Mouse (Mus musculus) small intestine, adult 2 months (tissue): ENCODE data around the gene Car11. TPM values are rescaled to one million over a fixed set of nuclear protein-coding genes. Genes with fewer than 3 reads are reported as not detected.

Source experiments
- H3K27ac ChIP-seq: fragments of 200-500 bp; 2 replicates; pipeline ENCODE4 v1.5.1; 2012; ENCODE audit warnings: low read depth, low read length, control low read depth, inconsistent platforms; ENCODE audit not compliant: insufficient read depth
- H3K27me3 ChIP-seq: fragments of 200-500 bp; 2 replicates; pipeline ENCODE4 v1.6.1; 2012; ENCODE audit warnings: mild to moderate bottlenecking, moderate library complexity, low read length, inconsistent platforms; ENCODE audit not compliant: control insufficient read depth, insufficient read depth
- H3K36me3 ChIP-seq: fragments of 200-500 bp; 2 replicates; pipeline ENCODE4 v1.6.1; 2012; ENCODE audit warnings: mild to moderate bottlenecking, low read length, control low read depth, inconsistent platforms; ENCODE audit not compliant: control insufficient read depth, insufficient read depth
- H3K4me1 ChIP-seq: fragments of 200-500 bp; 2 replicates; pipeline ENCODE4 v1.6.1; 2012; ENCODE audit warnings: low read length, inconsistent platforms, mixed read lengths; ENCODE audit not compliant: control insufficient read depth, insufficient read depth, insufficient read length
- H3K4me3 ChIP-seq: fragments of 200-500 bp; 2 replicates; pipeline ENCODE4 v1.5.1; 2012; ENCODE audit warnings: low read depth, mild to moderate bottlenecking, control low read depth, inconsistent platforms, low read length, moderate library complexity
- CTCF ChIP-seq: fragments of 200-500 bp; IDR thresholded peaks from 2 replicates; pipeline ENCODE4 v1.5.1; 2012; ENCODE audit warnings: low read depth, mild to moderate bottlenecking, control low read depth, inconsistent platforms, low read length, moderate library complexity, mixed read lengths; ENCODE audit not compliant: insufficient replicate concordance, insufficient read length; ENCODE audit errors: extremely low read depth
- POLR2A ChIP-seq: fragments of 200-500 bp; IDR thresholded peaks from 2 replicates; pipeline ENCODE4 v1.6.1; 2012; ENCODE audit warnings: low read depth, mild to moderate bottlenecking, control low read depth, inconsistent platforms, low read length, moderate library complexity
- WGBS: fragments of 180-500 bp; shearing (Covaris S2); methylation state at CpG from one replicate; pipeline ENCODE4 v1.1.7; 2018; 5-methylcytosine and 5-hydroxymethylcytosine counted together
- polyA plus RNA-seq: library from polyadenylated mRNA; depleted of rRNA; stranded (reverse); fragments of >200 nt; gene quantifications from 2 replicates; pipeline ENCODE4 v1.2.3, GENCODE M21; 2012

Gene Car11
- polyA plus RNA-seq, 1 experiment, result 2.3 TPM

DNA sequence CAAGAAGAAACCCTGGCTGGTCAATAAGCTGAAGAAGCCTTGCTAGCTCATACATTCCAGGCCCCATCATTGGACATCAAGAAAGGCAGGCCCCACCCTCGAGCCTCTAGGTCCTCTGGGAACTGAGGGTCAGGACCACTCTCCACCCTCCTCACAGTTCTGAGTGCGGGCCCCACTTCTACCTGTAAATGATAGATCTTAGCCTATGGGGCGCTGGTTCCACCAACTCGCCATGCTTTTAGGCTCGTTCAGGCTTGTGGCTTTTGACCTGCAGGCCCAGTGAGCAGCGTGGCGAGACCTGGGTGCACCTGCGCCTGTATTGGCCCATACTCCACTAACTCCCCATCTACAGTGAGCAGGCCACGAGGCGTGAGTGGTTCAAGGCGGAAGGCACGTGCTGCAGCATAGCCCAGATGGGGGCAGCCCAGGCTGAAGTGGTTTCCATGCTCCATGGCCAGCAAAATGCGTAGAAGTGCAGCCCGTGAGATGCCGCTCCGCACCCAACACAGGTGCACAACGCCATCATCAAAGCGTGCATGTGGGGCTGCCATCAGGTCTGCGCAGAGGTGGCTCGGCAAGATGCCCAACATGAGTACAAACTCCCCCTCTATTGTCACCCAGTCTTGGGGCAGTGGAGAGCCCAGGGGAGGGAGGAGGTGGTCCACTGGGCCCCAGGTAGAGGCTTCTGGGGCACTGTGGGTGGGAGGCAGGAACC is 11.0 kb downstream of the Car11 start:
- Histone ChIP-seq H3K27ac (no peak overlapping the region), H3K27me3 (no peaks in the 10 kb centered on the region), H3K36me3 (peaks cover 51% of the 10 kb centered on the region), H3K4me3 (no peak overlapping the region), H3K4me1 (peaks cover 46% of the 10 kb centered on the region)
- WGBS, result 86% methylated on average over 20 of the region's 20 CpGs
- TF ChIP-seq CTCF (no peak), POLR2A (no peak)

- Histone ChIP-seq H3K4me1 (peaks cover 50% of the 10 kb centered on the region), H3K36me3 (peaks cover 51% of the 10 kb centered on the region), H3K27ac (0 out of 2 replicates have a peak overlapping the region, but pooled peaks have one; percentile 64), H3K27me3 (no peaks in the 10 kb centered on the region), H3K4me3 (peak overlapping the region; percentile 51)
- TF ChIP-seq CTCF (no peak), POLR2A (no peak)
- 81% methylated on average over 24 of the region's 24 CpGs for WGBS
Observed at GRCm38 (mm10) chr7:45711316-45712021, 11.8 kb downstream of the Car11 start.

- peak overlapping the region; percentile 99 for H3K27ac ChIP-seq
- TF ChIP-seq CTCF (no peak), POLR2A (peak; percentile 46; the same call in 1 of the 2 replicates)
- H3K4me1 ChIP-seq, result peaks cover 49% of the 10 kb centered on the region
- H3K27me3 ChIP-seq, result no peaks in the 10 kb centered on the region
- H3K4me3 ChIP-seq, result peak overlapping the region; percentile 51
- WGBS, result 41% methylated on average over 21 of the region's 21 CpGs
- peaks cover 50% of the 10 kb centered on the region for H3K36me3 ChIP-seq
Observed at GRCm38 (mm10) chr7:45712022-45712757, 12.5 kb downstream of the Car11 start.

GRCm38 (mm10) chr7:45713396-45713795 is 13.8 kb downstream of the Car11 start:
- H3K36me3 ChIP-seq, result peaks cover 48% of the 10 kb centered on the region
- no peak for TF ChIP-seq CTCF
- TF ChIP-seq POLR2A, result no peak
- H3K4me3 ChIP-seq, result peak overlapping the region; percentile 59
- no peaks in the 10 kb centered on the region for H3K27me3 ChIP-seq
- H3K4me1 ChIP-seq, result peaks cover 47% of the 10 kb centered on the region
- WGBS, result 31% methylated on average over 16 of the region's 16 CpGs
- peak overlapping the region; percentile 99 for H3K27ac ChIP-seq

DNA sequence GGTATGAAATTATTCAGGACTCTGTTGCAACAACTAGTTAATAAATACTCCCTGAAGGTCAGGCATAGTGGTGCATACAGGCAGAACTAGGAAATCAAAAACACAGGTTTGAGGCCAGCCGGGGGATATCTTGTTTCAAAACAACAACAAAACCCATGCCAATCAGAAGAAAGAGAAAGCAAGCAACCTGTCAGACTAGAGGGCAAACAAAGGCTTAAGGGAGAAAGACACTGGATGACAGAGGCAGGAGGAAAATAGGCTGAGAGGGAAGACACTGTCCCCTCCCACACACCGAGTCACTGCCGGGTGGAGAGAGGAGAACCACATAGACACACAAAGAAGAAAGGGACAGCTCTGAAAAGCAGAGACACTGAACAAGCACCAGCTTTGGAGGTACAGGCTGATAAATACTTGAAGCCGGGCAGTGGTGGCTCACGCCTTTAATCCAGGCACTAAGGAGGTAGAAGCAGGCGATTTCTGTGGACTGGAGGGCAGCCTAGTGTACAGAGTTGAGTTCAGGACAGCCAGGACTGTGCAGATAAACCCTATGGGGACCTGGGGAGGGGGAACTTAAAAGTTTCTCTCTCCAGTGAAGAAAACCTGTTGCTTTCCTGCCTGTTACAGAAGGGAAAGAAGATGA is 14.4 kb downstream of the Car11 start:
- TF ChIP-seq POLR2A (no peak), CTCF (no peak)
- peak overlapping the region; percentile 69 for H3K4me3 ChIP-seq
- WGBS, result 24% methylated on average over 6 of the region's 6 CpGs
- H3K36me3 ChIP-seq, result peaks cover 42% of the 10 kb centered on the region
- peaks cover 41% of the 10 kb centered on the region for H3K4me1 ChIP-seq
- H3K27ac ChIP-seq, result peak overlapping the region; percentile 99
- no peaks in the 10 kb centered on the region for H3K27me3 ChIP-seq

- Histone ChIP-seq H3K4me3 (peak overlapping the region; percentile 69), H3K4me1 (peaks cover 38% of the 10 kb centered on the region), H3K36me3 (peaks cover 40% of the 10 kb centered on the region), H3K27ac (peak overlapping the region; percentile 99), H3K27me3 (no peaks in the 10 kb centered on the region)
- 2% methylated on average over 14 of the region's 14 CpGs for WGBS
- TF ChIP-seq POLR2A (peak; percentile 81; the same call in 1 of the 2 replicates), CTCF (no peak)
Observed at GRCm38 (mm10) chr7:45714630-45715089, 15.0 kb downstream of the Car11 start.
